Mouse (Mus musculus) kidney, embryonic 14.5 days (tissue): ENCODE results near the gene Dcun1d1. TPM values are rescaled to one million over a fixed set of nuclear protein-coding genes. Genes with fewer than 3 reads are reported as not detected.
A peak's percentile ranks its signal among the peaks of the same experiment; 100 is the strongest.

Experiments
- ATAC-seq: fragments of 200-750 bp; cut with Nextera tagmentation; 2 replicates; pipeline ENCODE4 v1.8.0; 2017; ENCODE audit warnings: moderate number of reproducible peaks, mild to moderate bottlenecking, moderate TSS enrichment, moderate library complexity; ENCODE audit not compliant: low FRiP score, low TSS enrichment
- H3K27ac ChIP-seq: fragments of 300-500 bp; sonication (generic); 2 replicates; pipeline ENCODE4 v1.5.1; 2014; ENCODE audit warnings: low read depth, mild to moderate bottlenecking, low read length, moderate library complexity, mixed read lengths
- H3K27me3 ChIP-seq: fragments of 300-500 bp; sonication (generic); 2 replicates; pipeline ENCODE4 v1.6.1; 2014; ENCODE audit warnings: mild to moderate bottlenecking, low read length; ENCODE audit not compliant: control insufficient read depth, insufficient read depth
- H3K36me3 ChIP-seq: fragments of 300-500 bp; sonication (generic); 2 replicates; pipeline ENCODE4 v1.6.1; 2014; ENCODE audit warnings: low read length, mixed read lengths; ENCODE audit not compliant: control insufficient read depth, insufficient read depth
- H3K4me1 ChIP-seq: fragments of 300-500 bp; sonication (generic); 2 replicates; pipeline ENCODE4 v1.6.1; 2014; ENCODE audit warnings: low read length, mixed read lengths; ENCODE audit not compliant: control insufficient read depth, insufficient read depth
- H3K4me2 ChIP-seq: fragments of 300-500 bp; sonication (generic); replicated peaks from 2 replicates; pipeline ENCODE4 v1.6.1; 2014; ENCODE audit warnings: low read depth, mild to moderate bottlenecking, low read length
- H3K4me3 ChIP-seq: fragments of 300-500 bp; sonication (generic); 2 replicates; pipeline ENCODE4 v1.5.1; 2014; ENCODE audit warnings: mild to moderate bottlenecking, low read length
- H3K9ac ChIP-seq: fragments of 300-500 bp; sonication (generic); 2 replicates; pipeline ENCODE4 v1.6.1; 2014; ENCODE audit warnings: low read depth, mild to moderate bottlenecking, low read length, moderate library complexity
- H3K9me3 ChIP-seq: fragments of 300-500 bp; sonication (generic); 2 replicates; pipeline ENCODE4 v1.6.1; 2016; ENCODE audit warnings: low read length; ENCODE audit not compliant: control insufficient read depth
- WGBS: fragments of 180-500 bp; shearing (Covaris S2); extraction: QIAGEN DNeasy Blood & Tissue Kit; methylation state at CpG from one replicate; pipeline ENCODE4 v1.1.7; 2014; 5-methylcytosine and 5-hydroxymethylcytosine counted together
- polyA plus RNA-seq: library from polyadenylated mRNA; unstranded; fragments of >200 nt; fragmentation: Nextera tagmentation; extraction: Ambion mirVana; gene quantifications from 2 replicates; pipeline ENCODE4 v1.2.1, GENCODE M21; 2014

The Dcun1d1 gene
- polyA plus RNA-seq, 1 experiment from 2014 or later = 95.8 TPM

DNA sequence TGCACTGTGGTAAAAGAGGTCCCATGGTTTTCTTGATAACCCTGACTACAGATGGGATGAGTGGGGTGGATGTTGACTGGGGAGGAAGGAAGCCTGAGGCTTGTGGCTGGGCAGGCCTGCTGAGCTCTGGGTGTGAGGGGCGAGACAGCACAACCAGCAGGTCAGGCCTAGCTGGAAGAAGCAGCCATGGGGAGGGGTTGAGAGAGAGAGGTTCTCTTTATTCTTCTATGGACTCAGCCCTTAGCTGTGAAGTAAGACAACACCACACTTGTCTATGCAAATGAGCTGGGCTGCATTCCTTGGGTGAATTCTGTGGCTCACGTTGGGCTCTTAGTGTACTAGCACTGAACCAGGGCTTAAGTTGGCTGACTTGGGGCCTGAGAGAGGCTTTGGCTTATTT is 2.8 kb upstream of the Dcun1d1 start:
- no peak for ATAC-seq

DNA sequence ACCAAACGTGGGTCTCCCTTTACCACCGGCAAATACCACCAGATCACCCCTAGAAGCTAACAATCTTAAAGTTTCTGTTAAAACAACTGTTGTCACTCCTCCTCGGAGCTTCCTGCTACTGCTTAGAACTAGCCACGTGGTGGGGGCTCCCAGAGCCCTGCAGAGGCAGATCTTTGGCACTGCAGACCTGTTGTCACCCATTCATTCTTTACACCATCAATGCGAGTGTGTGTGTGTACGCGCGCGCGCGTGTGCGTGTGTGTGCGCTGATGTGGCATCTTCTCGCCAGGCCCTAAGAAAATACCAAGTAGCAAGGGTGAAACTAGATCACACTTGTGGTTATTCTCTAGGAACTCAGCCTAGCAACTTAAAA is 3.9 kb downstream of the Dcun1d1 start:
- H3K9ac ChIP-seq = peak overlapping the region; percentile 98
- ATAC-seq = peak; percentile 62
- WGBS = 2% methylated on average over 14 of the region's 14 CpGs

More for the DNA sequence above, 2.8 kb upstream of the Dcun1d1 start:
- H3K4me2 ChIP-seq = no peak overlapping the region
- no peaks in the 10 kb centered on the region; the same call in 1 of the 2 replicates for H3K36me3 ChIP-seq
- H3K4me1 ChIP-seq = no peaks in the 10 kb centered on the region
- no peak overlapping the region for H3K9ac ChIP-seq
- no peak overlapping the region for H3K27ac ChIP-seq
- H3K9me3 ChIP-seq = no peaks in the 10 kb centered on the region
- WGBS = 41% methylated on average over 2 of the region's 2 CpGs
- H3K27me3 ChIP-seq = no peaks in the 10 kb centered on the region
- no peak overlapping the region for H3K4me3 ChIP-seq

DNA sequence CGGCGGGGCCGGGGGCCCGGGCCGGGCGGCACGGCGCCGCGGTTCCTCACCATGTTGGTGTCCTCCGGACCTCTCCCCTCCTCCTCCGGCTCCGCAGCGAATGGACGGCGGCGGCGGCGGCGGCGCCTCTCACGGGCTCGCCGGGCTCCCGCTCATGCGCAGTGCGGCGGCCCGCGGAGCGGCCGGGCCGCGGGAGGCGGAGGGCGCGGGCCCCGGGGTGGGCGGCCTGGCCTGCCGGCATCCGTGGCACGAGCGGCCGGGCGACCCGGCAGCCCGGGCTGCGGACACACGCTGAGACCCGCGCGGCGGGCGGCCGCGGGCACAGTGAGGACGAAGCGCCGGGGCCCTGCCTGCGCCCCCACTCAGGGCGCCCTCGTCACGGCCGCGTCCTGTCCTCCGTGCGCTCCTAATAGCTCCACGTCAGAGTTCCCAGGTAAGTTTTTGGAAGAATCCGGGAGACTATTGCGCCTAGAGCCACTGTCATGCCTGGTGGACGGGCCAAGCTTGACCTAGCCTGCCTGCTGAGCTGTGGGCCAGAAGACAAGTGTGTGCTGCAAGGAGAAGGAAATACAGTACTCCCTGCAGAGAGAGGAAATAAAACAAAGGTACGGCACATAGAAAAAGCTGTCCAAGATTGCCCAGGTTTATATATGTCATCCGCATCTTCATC is 4.4 kb downstream of the Dcun1d1 start:
- H3K4me3 ChIP-seq = peak overlapping the region; percentile 85
- H3K4me2 ChIP-seq = peak overlapping the region; percentile 70
- H3K9ac ChIP-seq = peak overlapping the region; percentile 98
- H3K27me3 ChIP-seq = no peaks in the 10 kb centered on the region
- under 1% methylated on average over 43 of the region's 73 CpGs for WGBS
- peak overlapping the region; percentile 91 for H3K27ac ChIP-seq
- H3K9me3 ChIP-seq = no peaks in the 10 kb centered on the region
- peak; percentile 93 for ATAC-seq
- no peaks in the 10 kb centered on the region; the same call in 1 of the 2 replicates for H3K36me3 ChIP-seq
- H3K4me1 ChIP-seq = peaks cover 6% of the 10 kb centered on the region

More for the DNA sequence above, 3.9 kb downstream of the Dcun1d1 start:
- H3K27me3 ChIP-seq = no peaks in the 10 kb centered on the region
- H3K27ac ChIP-seq = peak overlapping the region; percentile 80; the same call in 1 of the 2 replicates
- no peaks in the 10 kb centered on the region; the same call in 1 of the 2 replicates for H3K36me3 ChIP-seq
- no peaks in the 10 kb centered on the region for H3K9me3 ChIP-seq
- H3K4me3 ChIP-seq = peak overlapping the region; percentile 85
- H3K4me1 ChIP-seq = peaks cover 6% of the 10 kb centered on the region
- H3K4me2 ChIP-seq = peak overlapping the region; percentile 70

DNA sequence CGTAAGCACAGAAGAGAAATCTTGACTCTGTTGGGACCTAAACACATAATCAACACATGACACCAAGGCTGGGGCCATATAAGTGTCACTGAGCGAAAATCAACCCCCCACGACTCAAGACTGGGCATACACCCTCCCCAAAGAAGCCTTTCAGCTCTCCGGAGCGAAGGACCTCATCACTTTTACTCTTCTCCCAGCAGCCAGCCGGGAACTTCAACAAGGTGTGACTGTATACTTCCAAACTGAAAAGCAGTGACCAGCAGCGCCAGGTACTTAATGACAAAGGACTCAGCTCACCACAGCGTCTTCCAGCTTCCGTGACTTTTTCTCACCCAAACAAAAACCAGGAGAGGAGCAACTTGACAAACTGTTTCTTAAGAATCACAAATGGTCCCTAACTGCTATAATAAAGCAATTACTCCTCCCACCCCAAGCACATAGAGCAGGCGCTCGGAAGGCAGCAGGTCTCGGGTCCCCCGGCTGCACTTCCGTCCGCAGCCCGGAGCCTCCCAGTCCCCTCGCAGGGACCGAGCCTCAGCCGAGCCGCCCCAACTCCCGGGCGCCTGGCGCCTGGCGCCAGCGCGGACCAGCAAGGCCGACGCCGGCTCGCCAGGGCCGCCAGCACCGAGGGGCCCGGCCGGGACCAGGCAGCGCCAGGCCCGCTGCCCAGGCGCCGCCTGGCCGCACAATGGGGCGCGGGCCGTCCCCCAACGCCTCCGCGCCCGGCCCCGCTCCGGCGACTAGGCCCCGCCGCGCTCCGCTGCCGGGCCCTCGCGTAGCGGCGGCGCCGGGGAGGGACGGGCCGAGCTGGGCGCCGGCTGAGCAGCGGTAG is 5.1 kb downstream of the Dcun1d1 start:
- H3K9ac ChIP-seq = peak overlapping the region; percentile 98
- H3K9me3 ChIP-seq = no peaks in the 10 kb centered on the region
- H3K27me3 ChIP-seq = no peaks in the 10 kb centered on the region
- peaks cover 6% of the 10 kb centered on the region for H3K4me1 ChIP-seq
- H3K4me3 ChIP-seq = peak overlapping the region; percentile 85
- peak; percentile 86 for ATAC-seq
- H3K27ac ChIP-seq = peak overlapping the region; percentile 91
- 0% methylated on average over 54 of the region's 65 CpGs for WGBS
- peak overlapping the region; percentile 60 for H3K4me2 ChIP-seq
- no peaks in the 10 kb centered on the region; the same call in 1 of the 2 replicates for H3K36me3 ChIP-seq

DNA sequence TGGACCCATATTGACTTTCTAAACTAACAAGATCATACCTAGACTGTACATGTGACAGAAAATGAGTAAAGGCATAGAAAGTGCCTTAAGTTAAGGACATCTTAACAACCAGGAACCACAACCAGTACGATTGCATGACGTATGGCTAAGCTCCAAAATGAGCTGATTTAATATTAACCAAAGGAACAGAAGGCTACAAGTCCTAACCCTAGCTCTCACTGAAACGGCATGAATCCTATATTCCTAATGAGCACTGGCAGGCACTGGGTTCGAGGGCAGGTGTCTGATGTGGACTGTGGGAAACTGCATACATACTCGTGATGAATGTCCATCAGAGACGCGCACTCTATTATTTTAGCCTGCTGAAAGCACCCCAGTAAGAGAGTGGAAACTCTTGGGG is 5.9 kb downstream of the Dcun1d1 start:
- Histone ChIP-seq H3K9me3 (no peaks in the 10 kb centered on the region), H3K4me3 (peak overlapping the region; percentile 85), H3K36me3 (no peaks in the 10 kb centered on the region; the same call in 1 of the 2 replicates), H3K27me3 (no peaks in the 10 kb centered on the region), H3K4me2 (peak overlapping the region; percentile 60), H3K9ac (peak overlapping the region; percentile 98; the same call in 1 of the 2 replicates), H3K27ac (no peak overlapping the region), H3K4me1 (peaks cover 6% of the 10 kb centered on the region)
- WGBS = 24% methylated on average over 7 of the region's 7 CpGs
- ATAC-seq = no peak; the same call in 1 of the 2 replicates

DNA sequence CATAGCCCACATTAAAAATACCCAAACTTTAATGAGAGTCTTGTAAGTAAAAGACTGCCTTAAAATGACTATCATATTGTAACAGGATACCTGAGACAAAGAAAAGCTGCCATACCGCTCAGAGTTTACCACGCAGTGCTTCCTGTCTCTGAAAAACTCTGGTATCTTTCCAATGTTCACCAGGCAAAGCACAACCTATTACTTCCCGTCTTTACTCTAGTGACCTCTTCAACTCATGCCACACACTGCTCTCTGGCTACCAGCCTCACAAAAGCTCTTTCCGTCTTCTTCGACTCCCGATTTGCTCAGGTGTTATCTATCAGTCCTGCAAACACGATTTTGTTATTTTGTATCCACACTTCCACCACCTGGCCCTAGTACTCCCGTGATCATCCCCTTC is 7.4 kb downstream of the Dcun1d1 start:
- H3K4me1 ChIP-seq = peaks cover 6% of the 10 kb centered on the region
- H3K36me3 ChIP-seq = no peaks in the 10 kb centered on the region
- no peak overlapping the region for H3K4me3 ChIP-seq
- H3K27ac ChIP-seq = no peak overlapping the region
- no peaks in the 10 kb centered on the region for H3K27me3 ChIP-seq
- no peak overlapping the region for H3K4me2 ChIP-seq
- no peaks in the 10 kb centered on the region for H3K9me3 ChIP-seq
- ATAC-seq = no peak
- 42% methylated on average over 8 of the region's 8 CpGs for WGBS
- no peak overlapping the region for H3K9ac ChIP-seq

DNA sequence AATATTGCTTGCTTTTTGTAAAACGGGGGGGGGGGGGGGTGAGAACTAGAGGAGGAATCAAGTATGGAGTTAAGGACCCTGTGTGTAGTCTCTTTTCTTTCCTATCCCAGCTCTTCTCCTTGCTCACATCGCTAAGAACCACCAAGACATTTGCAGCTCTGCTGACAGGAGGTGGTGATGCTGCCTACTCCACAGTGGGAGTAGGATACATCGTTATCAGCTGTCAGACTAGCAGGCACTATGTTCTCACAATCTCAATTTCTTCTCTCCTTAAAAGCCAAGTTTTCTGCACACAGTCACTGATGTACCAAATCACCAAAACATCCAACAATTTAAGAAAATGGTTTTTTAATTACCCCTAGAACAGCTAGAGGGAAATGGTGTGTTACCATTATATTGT is 7.8 kb downstream of the Dcun1d1 start:
- H3K27me3 ChIP-seq = no peaks in the 10 kb centered on the region
- H3K9ac ChIP-seq = no peak overlapping the region
- H3K9me3 ChIP-seq = no peaks in the 10 kb centered on the region
- no peaks in the 10 kb centered on the region for H3K36me3 ChIP-seq
- H3K4me2 ChIP-seq = no peak overlapping the region
- no peak overlapping the region for H3K27ac ChIP-seq
- WGBS = 55% methylated on average over 3 of the region's 3 CpGs
- H3K4me3 ChIP-seq = no peak overlapping the region
- peaks cover 6% of the 10 kb centered on the region for H3K4me1 ChIP-seq
- ATAC-seq = no peak

DNA sequence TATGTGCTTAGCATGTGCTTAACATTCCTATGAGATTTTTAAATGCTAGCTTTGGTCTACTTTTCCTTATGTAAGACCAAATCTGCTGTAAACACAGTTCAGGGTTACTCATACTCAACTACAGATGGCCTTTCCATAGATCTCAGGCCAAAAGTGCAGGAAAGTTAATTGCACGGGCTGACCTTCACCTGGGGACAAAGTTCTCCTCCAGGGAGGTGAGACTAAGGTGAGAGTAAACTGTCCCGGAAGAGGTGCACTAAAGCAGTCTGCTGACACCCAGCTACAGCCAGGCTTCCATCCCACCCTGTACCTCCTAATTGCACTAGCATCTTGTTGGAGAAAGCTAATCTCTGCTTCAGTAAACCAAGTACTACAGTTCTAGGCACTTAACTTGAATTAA is 11.4 kb downstream of the Dcun1d1 start:
- Histone ChIP-seq H3K9ac (no peak overlapping the region), H3K9me3 (no peaks in the 10 kb centered on the region), H3K4me2 (no peak overlapping the region), H3K27ac (no peak overlapping the region), H3K4me3 (no peak overlapping the region), H3K4me1 (peaks cover 11% of the 10 kb centered on the region; the same call in 1 of the 2 replicates), H3K27me3 (no peaks in the 10 kb centered on the region), H3K36me3 (no peaks in the 10 kb centered on the region)
- 69% methylated on average over 2 of the region's 2 CpGs for WGBS
- ATAC-seq = no peak

DNA sequence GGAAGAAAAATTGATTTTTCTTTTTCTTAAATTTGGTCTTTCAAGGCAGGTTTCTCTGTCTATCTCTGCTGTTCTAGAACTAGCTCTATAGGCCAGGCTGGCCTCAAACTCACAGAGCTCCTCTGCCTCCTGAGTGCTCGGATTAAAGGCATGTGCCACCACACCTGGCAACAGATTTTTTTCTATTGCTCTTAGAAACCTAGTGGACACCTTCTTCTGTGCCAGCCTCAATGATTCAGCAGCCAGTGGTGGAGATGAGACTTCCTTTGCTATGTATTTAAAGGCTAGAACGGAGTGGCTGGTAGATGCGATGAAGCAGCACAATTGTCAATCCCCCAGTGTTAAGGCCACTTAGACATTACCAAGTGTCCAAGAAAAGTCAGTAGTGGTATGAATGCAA is 13.2 kb downstream of the Dcun1d1 start:
- WGBS = 67% methylated on average over 3 of the region's 3 CpGs
- no peaks in the 10 kb centered on the region for H3K27me3 ChIP-seq
- H3K4me3 ChIP-seq = no peak overlapping the region
- peaks cover 3% of the 10 kb centered on the region; the same call in 1 of the 2 replicates for H3K36me3 ChIP-seq
- H3K9me3 ChIP-seq = no peaks in the 10 kb centered on the region
- H3K9ac ChIP-seq = no peak overlapping the region
- H3K4me1 ChIP-seq = 0 out of 2 replicates have a peak, but pooled peaks cover 11% of the 10 kb centered on the region
- ATAC-seq = no peak
- H3K27ac ChIP-seq = no peak overlapping the region
- H3K4me2 ChIP-seq = no peak overlapping the region
